Mouse (Mus musculus) liver, embryonic 12.5 days (tissue): Measurements from ENCODE around the gene Sik3. TPM values are rescaled to one million over a fixed set of nuclear protein-coding genes. Genes with fewer than 3 reads are reported as not detected.

Source experiments
- ATAC-seq: fragments of 200-750 bp; cut with Nextera tagmentation; 2 replicates; pipeline ENCODE4 v1.8.0; 2017; ENCODE audit warnings: moderate number of reproducible peaks, mild to moderate bottlenecking, moderate library complexity
- H3K27ac ChIP-seq: fragments of 300-500 bp; sonication (generic); 2 replicates; pipeline ENCODE4 v1.5.1; 2016; ENCODE audit warnings: mild to moderate bottlenecking
- H3K27me3 ChIP-seq: fragments of 300-500 bp; sonication (generic); replicated peaks from 2 replicates; pipeline ENCODE4 v1.6.1; 2016; ENCODE audit warnings: mild to moderate bottlenecking, moderate library complexity
- H3K36me3 ChIP-seq: fragments of 300-500 bp; sonication (generic); 2 replicates; pipeline ENCODE4 v1.6.1; 2016; ENCODE audit warnings: mild to moderate bottlenecking, moderate library complexity
- H3K4me1 ChIP-seq: fragments of 300-500 bp; sonication (generic); 2 replicates; pipeline ENCODE4 v1.6.1; 2016
- H3K4me2 ChIP-seq: fragments of 300-500 bp; sonication (generic); 2 replicates; pipeline ENCODE4 v1.6.1; 2016; ENCODE audit warnings: mild to moderate bottlenecking, moderate library complexity
- H3K4me3 ChIP-seq: fragments of 300-500 bp; sonication (generic); 2 replicates; pipeline ENCODE4 v1.5.1; 2016; ENCODE audit warnings: mild to moderate bottlenecking, moderate library complexity
- H3K9ac ChIP-seq: fragments of 300-500 bp; sonication (generic); 2 replicates; pipeline ENCODE4 v1.6.1; 2016; ENCODE audit warnings: mild to moderate bottlenecking, moderate library complexity
- H3K9me3 ChIP-seq: fragments of 300-500 bp; sonication (generic); replicated peaks from 2 replicates; pipeline ENCODE4 v1.6.1; 2016; ENCODE audit warnings: mild to moderate bottlenecking, moderate library complexity
- WGBS: fragments of 180-500 bp; shearing (Covaris S2); methylation state at CpG from one replicate; pipeline ENCODE4 v1.1.7; 2016; ENCODE audit not compliant: insufficient replicate concordance; 5-methylcytosine and 5-hydroxymethylcytosine counted together
- polyA plus RNA-seq: library from polyadenylated mRNA; unstranded; fragments of >200 nt; fragmentation: Nextera tagmentation; extraction: Ambion mirVana; gene quantifications from 2 replicates; pipeline ENCODE4 v1.2.1, GENCODE M21; 2016

The Sik3 gene
- polyA plus RNA-seq, 1 experiment from 2014 or later: 7.1 TPM

GRCm38 (mm10) chr9:46272677-46273454, 260.2 kb downstream of the Sik3 start, which contains the start of gene Zpr1:
Zpr1 (plus strand) TSS chr9:46273064.
- 2% methylated on average over 45 of the region's 45 CpGs for WGBS
- peaks cover 36% of the 10 kb centered on the region for H3K27me3 ChIP-seq
- H3K36me3 ChIP-seq: peaks cover 38% of the 10 kb centered on the region
- H3K9ac ChIP-seq: peak within 1 kb of the TSS; percentile 83
- ATAC-seq: peak; percentile 91
- H3K9me3 ChIP-seq: no peaks in the 10 kb centered on the region
- peak within 1 kb of the TSS; percentile 92 for H3K4me2 ChIP-seq
- H3K27ac ChIP-seq: peak within 1 kb of the TSS; percentile 71
- peaks cover 28% of the 10 kb centered on the region for H3K4me1 ChIP-seq
- peak within 1 kb of the TSS; percentile 85 for H3K4me3 ChIP-seq

Other genes with a start within 250 kb of the Sik3 start
- gene Cep164, start 184.1 kb upstream of the Sik3 start, polyA plus RNA-seq: 6.2 and 8.2 TPM in 2 replicates
- 9.0 and 9.4 TPM in 2 replicates for gene Bace1, start 174.2 kb upstream of the Sik3 start, polyA plus RNA-seq
- gene Pcsk7, start 106.3 kb upstream of the Sik3 start, polyA plus RNA-seq: 9.8 and 10.6 TPM in 2 replicates
- 17.5 and 24.0 TPM in 2 replicates for gene Rnf214, start 105.9 kb upstream of the Sik3 start, polyA plus RNA-seq
- gene Tagln, start 76.8 kb upstream of the Sik3 start, polyA plus RNA-seq: 9.2 and 11.0 TPM in 2 replicates
- 31.5 and 33.3 TPM in 2 replicates for gene Sidt2, start 57.6 kb upstream of the Sik3 start, polyA plus RNA-seq
- 118 and 125 TPM in 2 replicates for gene Pafah1b2, start 130 bp upstream of the Sik3 start, polyA plus RNA-seq
- 1,440 and 1,454 TPM in 2 replicates for gene Apoa1, start 215.8 kb downstream of the Sik3 start, polyA plus RNA-seq
- gene Apoc3, start 222.8 kb downstream of the Sik3 start, polyA plus RNA-seq: 2.1 and 2.4 TPM in 2 replicates
- gene Apoa4, start 227.9 kb downstream of the Sik3 start, polyA plus RNA-seq: not detected in 2 replicates